Mouse (Mus musculus) adipocyte (in vitro differentiated cells): ENCODE data around the gene Slc34a2.

ENCODE experiments used
- DNase-seq: peaks from one replicate; pipeline ENCODE4 v3.0.0-alpha.2; 2016; ENCODE audit warnings: low spot score

The Slc34a2 gene

DNA sequence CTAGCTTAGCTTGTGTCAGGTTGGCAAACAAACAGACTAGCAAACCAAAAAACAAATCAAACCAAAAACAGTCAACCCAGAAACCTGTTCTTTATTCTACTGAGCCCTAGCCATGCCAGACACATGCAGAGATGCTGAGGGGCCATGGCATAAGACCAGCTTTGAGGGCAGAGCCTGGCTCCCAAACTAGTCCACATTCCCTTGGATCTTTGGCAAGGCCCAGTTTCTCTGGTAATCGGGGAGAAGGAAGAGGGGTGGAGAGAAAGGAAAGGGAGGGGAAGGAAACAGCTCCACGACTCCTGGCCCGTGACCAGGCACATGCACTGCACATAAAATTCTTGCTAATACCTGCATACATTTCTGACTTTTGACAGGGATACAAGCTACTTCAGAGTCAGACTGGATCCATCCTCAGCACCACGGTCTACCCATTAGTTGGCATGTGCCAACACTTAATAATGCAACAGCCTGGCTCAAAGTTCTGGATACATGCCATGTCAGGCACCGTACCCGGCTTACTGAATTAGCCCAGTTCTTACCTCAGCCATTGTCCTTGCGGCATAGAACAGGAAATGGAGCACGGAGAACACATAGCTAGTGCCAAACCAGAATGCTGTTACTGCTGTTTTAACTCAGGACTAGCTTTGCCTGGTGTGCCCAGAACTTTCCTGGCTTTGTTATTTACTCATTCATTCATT, 12.5 kb upstream of the Slc34a2 start:
- peak; percentile 15 for DNase-seq

- peak; percentile 13 for DNase-seq
Measured at GRCm38 (mm10) chr5:53031346-53031745, 6.5 kb upstream of the Slc34a2 start.

DNA sequence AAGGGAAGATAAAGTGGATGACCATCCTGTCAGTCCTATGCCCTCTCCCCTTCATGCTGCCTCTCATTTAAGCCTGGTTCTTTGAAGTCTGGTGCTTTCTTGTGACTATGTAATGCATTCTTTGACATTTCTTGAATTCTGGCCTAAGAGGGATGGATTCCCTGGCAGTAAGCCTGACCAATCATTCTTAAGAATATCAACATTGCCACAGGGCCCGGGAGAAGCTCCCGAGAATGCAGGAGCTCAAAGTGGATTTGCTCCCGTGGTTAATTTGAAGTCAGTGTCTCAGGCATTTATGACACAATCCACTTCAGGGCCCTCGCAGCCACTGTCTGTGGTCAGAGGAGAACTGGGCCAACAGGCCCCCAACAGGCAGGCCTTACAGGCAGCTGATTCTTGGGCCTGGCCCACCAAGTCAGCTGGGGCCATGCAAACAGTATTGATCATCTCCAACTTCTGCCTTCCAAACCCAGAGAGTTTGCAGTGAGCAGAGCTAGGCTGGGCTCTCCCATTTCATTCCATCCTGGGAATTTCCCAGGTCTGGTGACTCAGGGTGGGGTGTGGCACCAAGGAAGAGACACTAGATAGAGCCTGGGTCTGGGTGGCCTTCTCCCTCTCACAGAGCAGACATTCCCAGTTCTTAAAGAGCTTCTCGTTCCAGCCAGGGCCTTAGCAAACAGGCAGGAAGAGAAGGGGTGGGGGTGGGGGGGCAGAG, 4.3 kb downstream of the Slc34a2 start:
- peak; percentile 79 for DNase-seq

- DNase-seq = peak; percentile 54
Measured at GRCm38 (mm10) chr5:53042771-53043371, 5.0 kb downstream of the Slc34a2 start.

DNA sequence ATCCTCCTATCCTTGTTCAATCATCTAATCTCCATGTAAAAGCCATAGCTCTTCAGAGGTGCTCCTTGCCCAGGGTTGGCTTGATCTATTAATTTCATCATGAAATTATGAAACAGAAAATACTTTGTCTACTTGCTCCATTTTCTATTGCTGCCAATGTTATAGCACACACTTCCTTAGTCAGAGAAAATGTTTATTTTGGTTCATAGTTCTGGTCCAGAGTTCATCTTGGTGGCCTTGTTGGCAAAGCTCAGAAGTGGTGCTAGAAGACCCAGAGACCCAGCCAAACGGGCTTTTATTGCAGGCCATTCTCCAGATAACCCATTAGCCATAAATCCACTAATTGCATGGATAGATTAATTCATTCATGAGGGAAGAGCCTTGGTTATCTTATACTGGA, 5.8 kb downstream of the Slc34a2 start:
- DNase-seq = peak; percentile 87

- DNase-seq = no peak
Measured at GRCm38 (mm10) chr5:53047951-53048350, 10.1 kb downstream of the Slc34a2 start.

DNA sequence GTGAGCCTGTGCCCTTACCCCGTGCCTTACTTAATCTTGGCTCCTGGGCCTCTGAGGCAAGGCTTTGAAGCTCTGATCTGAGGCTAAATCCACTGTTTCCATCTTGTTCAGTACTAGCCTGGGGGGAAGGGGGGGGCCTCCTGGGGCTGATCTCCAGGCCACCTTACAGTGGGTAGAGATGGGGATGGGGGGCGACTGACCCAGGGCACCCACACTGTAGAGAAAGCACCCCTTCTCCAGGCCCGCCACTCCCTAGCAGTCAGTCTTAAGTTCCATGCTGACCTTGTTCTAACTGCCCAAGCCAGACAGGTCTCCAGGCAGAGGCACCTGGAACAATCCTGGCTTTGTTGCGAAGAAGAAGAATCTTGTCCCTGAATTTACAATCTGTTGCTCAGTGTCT, 10.7 kb downstream of the Slc34a2 start:
- peak; percentile 16 for DNase-seq

- no peak for DNase-seq
Measured at GRCm38 (mm10) chr5:53049046-53049445, 11.2 kb downstream of the Slc34a2 start.

DNA sequence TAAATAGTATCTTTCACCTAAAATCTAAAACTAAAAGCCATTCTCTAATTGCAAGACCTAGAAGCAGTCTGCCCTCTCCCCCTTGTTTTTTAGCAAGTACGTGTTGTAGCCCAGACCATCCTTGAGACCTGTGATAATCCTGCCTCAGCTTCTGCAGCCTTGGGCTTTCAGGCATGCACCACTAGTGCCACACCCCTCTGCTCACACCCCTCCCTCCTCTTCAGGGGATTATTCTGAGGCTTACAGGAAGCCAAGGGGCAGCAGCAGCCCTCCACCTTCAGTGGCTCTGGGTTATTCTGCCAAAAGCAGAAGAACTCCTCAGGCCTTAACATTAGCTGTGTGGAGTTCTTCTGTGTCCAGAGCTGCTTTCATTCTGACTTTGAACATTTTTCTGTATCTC, 13.1 kb downstream of the Slc34a2 start:
- DNase-seq = no peak

- DNase-seq = no peak
Measured at GRCm38 (mm10) chr5:53053246-53053645, 15.4 kb downstream of the Slc34a2 start.

GRCm38 (mm10) chr5:53061532-53062130, 23.8 kb downstream of the Slc34a2 start:
- DNase-seq = no peak

DNA sequence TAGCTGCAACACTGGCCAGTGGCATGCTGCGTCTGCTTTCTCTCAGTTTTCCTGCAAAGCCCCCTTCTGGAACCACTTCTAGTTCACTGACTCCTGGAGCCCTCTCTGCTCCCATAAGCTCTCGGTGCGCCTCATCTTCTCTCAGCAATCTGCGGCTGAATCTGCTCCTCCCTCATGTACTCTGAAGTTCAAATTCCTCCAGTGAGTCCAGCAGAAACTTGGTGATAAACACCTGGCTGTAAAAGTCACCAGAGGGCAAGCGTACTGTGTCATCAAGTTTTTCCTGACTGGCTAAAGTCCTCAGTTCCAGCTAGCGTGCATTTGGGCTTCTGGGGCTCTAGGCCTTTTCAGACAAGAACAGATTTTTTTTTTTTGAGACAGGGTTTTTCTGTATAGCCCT, 36.7 kb downstream of the Slc34a2 start:
- DNase-seq = no peak

DNA sequence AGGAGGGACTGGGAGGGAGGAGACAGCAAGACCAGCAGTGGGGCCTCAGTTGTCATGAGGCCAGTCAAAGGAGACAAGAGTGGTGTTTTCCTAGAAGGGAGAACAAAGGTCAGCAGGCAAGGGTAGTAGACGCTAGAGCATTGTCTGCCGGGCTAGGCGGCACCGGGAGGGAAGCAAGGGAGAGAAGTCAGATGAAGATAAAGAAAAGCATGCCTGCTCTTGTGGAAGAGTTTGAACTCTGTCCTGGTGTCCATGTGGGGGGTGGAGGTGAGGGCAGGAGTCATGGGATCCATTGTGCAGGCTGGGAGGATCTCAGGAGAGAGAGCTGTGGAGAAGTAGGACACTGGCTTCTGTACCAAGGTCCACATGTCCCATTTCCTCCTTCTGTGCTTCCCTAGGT, 40.6 kb downstream of the Slc34a2 start:
- no peak for DNase-seq

- no peak for DNase-seq
Measured at GRCm38 (mm10) chr5:53087452-53087851, 49.6 kb downstream of the Slc34a2 start.

DNA sequence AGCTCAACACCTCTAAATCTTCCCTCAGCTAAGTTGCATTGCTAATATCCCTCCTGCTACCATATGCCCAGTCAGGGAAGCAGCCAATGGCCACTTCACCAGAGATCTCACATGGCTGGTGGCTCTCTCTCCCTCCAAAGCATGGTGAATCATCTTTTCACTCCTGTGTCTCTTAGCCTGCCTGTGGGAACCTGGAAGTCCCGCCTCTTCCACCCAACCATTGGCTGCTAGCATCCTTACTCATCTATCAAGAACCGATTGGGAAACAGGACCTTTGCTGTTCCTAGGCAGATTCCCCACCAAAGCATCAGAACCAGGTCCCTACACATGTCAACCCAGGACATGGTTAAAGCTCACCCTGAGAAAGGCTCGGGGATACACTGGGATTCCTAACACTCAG, 53.5 kb downstream of the Slc34a2 start:
- no peak for DNase-seq

DNA sequence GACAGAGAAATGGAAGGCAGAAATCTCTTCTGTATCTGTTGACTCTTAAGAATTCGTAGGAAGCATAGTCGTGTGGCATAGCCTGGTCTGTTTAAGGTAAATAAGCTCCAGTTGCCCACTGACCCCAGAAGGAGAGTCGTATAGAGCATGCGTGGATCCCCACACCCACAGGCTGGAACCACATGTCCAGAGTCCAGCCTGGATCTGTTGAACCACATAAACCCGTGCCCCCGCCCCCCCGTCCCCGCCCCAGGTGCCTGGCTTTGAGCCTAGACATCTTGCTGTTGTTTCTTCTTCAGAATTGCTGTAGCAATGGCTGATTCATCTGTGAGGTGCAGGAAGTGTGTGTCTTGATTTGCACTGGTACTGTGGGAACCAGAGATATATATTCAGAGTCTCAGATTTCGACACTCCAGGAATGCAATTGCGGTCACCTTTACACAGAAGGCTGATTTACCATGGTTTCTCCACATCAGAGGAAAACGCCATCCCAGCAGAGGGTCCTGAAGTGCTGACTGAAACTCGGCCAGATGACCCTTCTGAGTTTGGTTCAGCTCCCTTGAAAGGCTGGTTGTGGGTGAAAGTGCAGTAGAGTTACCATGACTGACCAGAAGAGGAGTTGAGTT, 64.1 kb downstream of the Slc34a2 start:
- no peak for DNase-seq

GRCm38 (mm10) chr5:53104177-53104855, 66.4 kb downstream of the Slc34a2 start:
- no peak for DNase-seq

- DNase-seq = peak; percentile 28
Measured at GRCm38 (mm10) chr5:53105716-53106115, 67.8 kb downstream of the Slc34a2 start.

GRCm38 (mm10) chr5:53106125-53106524, 68.2 kb downstream of the Slc34a2 start:
- no peak for DNase-seq

DNA sequence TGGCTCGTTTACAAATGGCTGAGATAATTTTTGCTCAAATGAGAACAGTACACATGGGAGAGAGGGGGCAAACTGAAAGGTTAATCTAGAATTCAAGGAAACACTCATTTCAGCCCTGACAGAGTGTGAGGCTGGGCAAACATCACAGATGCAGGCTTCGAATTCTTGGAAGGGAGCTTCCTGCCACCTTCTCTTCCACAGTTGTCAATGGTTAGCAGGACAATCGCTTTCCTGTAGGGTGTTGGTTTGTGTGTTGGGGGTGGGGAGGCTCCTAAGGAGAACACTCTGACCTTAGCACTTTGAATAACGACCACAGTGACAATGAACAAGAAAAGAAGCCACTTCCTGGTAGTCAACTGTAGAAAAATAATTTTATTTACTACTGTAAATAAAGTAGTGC, 68.8 kb downstream of the Slc34a2 start:
- DNase-seq = no peak

- DNase-seq = no peak
Measured at GRCm38 (mm10) chr5:53108026-53108425, 70.1 kb downstream of the Slc34a2 start.

DNA sequence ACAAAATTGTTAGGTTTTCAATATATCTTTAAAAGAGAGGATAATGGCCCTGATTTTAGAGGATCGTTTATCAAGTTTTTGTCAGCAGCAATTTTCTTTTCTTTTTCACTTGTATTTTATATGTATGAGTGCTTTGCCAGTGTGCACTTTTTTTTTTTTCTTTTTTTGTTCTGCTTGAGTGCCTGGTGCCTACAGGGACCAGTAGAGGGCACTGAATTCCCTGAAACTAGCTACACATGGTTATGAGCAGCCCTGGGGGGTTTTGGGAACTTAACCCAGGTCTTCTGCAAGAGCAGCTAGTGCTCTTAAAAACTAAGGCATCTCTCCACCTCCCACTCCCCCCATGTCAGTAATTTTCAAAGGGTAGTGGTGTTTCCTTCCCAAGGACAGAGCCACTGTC, 70.8 kb downstream of the Slc34a2 start:
- DNase-seq = no peak
